Mouse (Mus musculus) liver, embryonic 14.5 days (tissue): Measurements from ENCODE around the gene Tspan13. TPM values are rescaled to one million over a fixed set of nuclear protein-coding genes. Genes with fewer than 3 reads are reported as not detected.

Experiments used
- ATAC-seq: fragments of 200-750 bp; cut with Nextera tagmentation; 2 replicates; pipeline ENCODE4 v1.8.0; 2017; ENCODE audit warnings: moderate number of reproducible peaks, mild to moderate bottlenecking, moderate library complexity; ENCODE audit not compliant: insufficient read depth
- DNase-seq, 3 experiments: peaks; one replicate each; pipeline ENCODE4 v3.0.0-alpha.2; 2012 to 2013; ENCODE audit warnings: low read depth in 3 of 3, low spot score in 3 of 3
- H3K27ac ChIP-seq: fragments of 300-500 bp; sonication (generic); 2 replicates; pipeline ENCODE4 v1.5.1; 2014; ENCODE audit warnings: moderate library complexity, mild to moderate bottlenecking, control low read depth, inconsistent platforms
- H3K27me3 ChIP-seq: fragments of 300-500 bp; sonication (generic); 2 replicates; pipeline ENCODE4 v1.6.1; 2014; ENCODE audit warnings: mild to moderate bottlenecking, low read length, moderate library complexity; ENCODE audit not compliant: control insufficient read depth, insufficient read depth
- H3K36me3 ChIP-seq: fragments of 300-500 bp; sonication (generic); replicated peaks from 2 replicates; pipeline ENCODE4 v1.6.1; 2014; ENCODE audit warnings: low read depth; ENCODE audit not compliant: control insufficient read depth, insufficient read depth
- H3K4me1 ChIP-seq, 2 experiments: fragments of 200-500 bp in 1 of 2; fragments of 300-500 bp in 1 of 2; sonication (generic) in 1 of 2; replicated peaks; 2 replicates each; pipeline ENCODE4 v1.6.1; 2012 to 2014; ENCODE audit warnings: antibody characterized with exemption in 1 of 2, inconsistent platforms in 1 of 2, low read length in 1 of 2; ENCODE audit not compliant: control insufficient read depth in 2 of 2, insufficient read depth in 2 of 2
- H3K4me2 ChIP-seq: fragments of 300-500 bp; sonication (generic); 2 replicates; pipeline ENCODE4 v1.6.1; 2014; ENCODE audit warnings: low read depth, mild to moderate bottlenecking, control low read depth, moderate library complexity
- H3K4me3 ChIP-seq, 2 experiments: fragments of 200-500 bp in 1 of 2; fragments of 300-500 bp in 1 of 2; sonication (generic) in 1 of 2; 2 replicates each; pipeline ENCODE4 v1.5.1; 2012 to 2014; ENCODE audit warnings: low read depth in 2 of 2, low read length in 2 of 2, mild to moderate bottlenecking in 2 of 2, control low read depth in 1 of 2, inconsistent platforms in 1 of 2, moderate library complexity in 1 of 2; ENCODE audit not compliant: insufficient read depth in 1 of 2
- H3K9ac ChIP-seq: fragments of 300-500 bp; sonication (generic); replicated peaks from 2 replicates; pipeline ENCODE4 v1.6.1; 2014; ENCODE audit warnings: mild to moderate bottlenecking, control low read depth, moderate library complexity
- H3K9me3 ChIP-seq: fragments of 300-500 bp; sonication (generic); 2 replicates; pipeline ENCODE4 v1.6.1; 2016; ENCODE audit warnings: low read length, mixed read lengths; ENCODE audit not compliant: control insufficient read depth
- CTCF ChIP-seq: IDR thresholded peaks from 2 replicates; pipeline ENCODE4 v1.5.1; 2016; ENCODE audit warnings: antibody characterized with exemption, low read depth, control low read depth
- EP300 ChIP-seq: IDR thresholded peaks from 2 replicates; pipeline ENCODE4 v1.6.1; 2016; ENCODE audit warnings: antibody characterized with exemption, low read depth
- WGBS: fragments of 180-500 bp; shearing (Covaris S2); extraction: QIAGEN DNeasy Blood & Tissue Kit; methylation state at CpG from one replicate; pipeline ENCODE4 v1.1.7; 2014; ENCODE audit not compliant: insufficient replicate concordance; 5-methylcytosine and 5-hydroxymethylcytosine counted together
- polyA plus RNA-seq, 2 experiments: library from polyadenylated mRNA; depleted of rRNA in 1 of 2; stranded (reverse) in 1 of 2; unstranded in 1 of 2; fragments of >200 nt; fragmentation: Nextera tagmentation in 1 of 2; extraction: Ambion mirVana in 1 of 2; gene quantifications; 2 replicates each; pipeline versions ENCODE4 v1.2.1 to v1.2.3; 2012 to 2014

Gene Tspan13
- polyA plus RNA-seq, 2 experiments, result 9.3 to 15.5 TPM

DNA sequence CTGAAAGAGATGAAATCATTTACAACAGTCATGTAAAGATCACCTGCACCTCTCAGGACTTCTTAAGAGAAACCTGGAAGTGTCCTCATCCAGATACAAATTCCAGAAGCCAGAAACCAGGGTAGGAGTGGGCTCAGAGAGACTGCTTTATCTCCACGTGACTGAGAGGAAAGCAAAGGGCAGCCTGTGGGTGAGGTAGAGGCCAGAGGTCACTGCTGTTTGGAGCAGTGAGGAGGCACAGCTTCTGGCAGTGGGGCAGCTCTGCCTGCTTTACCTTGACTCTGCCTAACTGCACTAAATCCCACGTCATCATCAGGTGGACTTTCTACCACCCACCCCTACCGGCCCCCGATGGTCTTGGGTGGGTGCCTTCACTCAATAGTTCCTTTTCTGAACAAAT, 37.6 kb downstream of the Tspan13 start:
- ATAC-seq (peak; percentile 50; the same call in 1 of the 2 replicates), DNase-seq (peak in 1 of 3 experiments; percentile 5)
- no peak for TF ChIP-seq CTCF
- no peak for TF ChIP-seq EP300
- H3K27ac ChIP-seq, result no peak overlapping the region
- no peak overlapping the region for H3K4me2 ChIP-seq
- H3K4me1 ChIP-seq, result peaks cover 0 to 13% of the 10 kb centered on the region in 2 experiments; a peak in 1 of 4 replicates
- no peaks in the 10 kb centered on the region for H3K9me3 ChIP-seq
- H3K27me3 ChIP-seq, result no peaks in the 10 kb centered on the region
- 57% methylated on average over 4 of the region's 4 CpGs for WGBS
- no peak overlapping the region for H3K4me3 ChIP-seq
- no peaks in the 10 kb centered on the region for H3K36me3 ChIP-seq
- H3K9ac ChIP-seq, result no peak overlapping the region

GRCm38 (mm10) chr12:35995799-35996198, 46.5 kb downstream of the Tspan13 start:
- no peak overlapping the region for H3K9ac ChIP-seq
- no peak overlapping the region for H3K4me3 ChIP-seq
- no peaks in the 10 kb centered on the region for H3K27me3 ChIP-seq
- no peaks in the 10 kb centered on the region for H3K9me3 ChIP-seq
- no peaks in the 10 kb centered on the region for H3K4me1 ChIP-seq
- no peaks in the 10 kb centered on the region for H3K36me3 ChIP-seq
- TF ChIP-seq CTCF (peak; percentile 48), EP300 (no peak)
- DNase-seq (peak in 2 of 3 experiments; percentile 5 to 26), ATAC-seq (no peak)
- no peak overlapping the region for H3K27ac ChIP-seq
- H3K4me2 ChIP-seq, result no peak overlapping the region
- 22% methylated on average over 5 of the region's 5 CpGs for WGBS

GRCm38 (mm10) chr12:35994098-35994497, 48.2 kb downstream of the Tspan13 start:
- Histone ChIP-seq H3K36me3 (no peaks in the 10 kb centered on the region), H3K4me3 (no peak overlapping the region), H3K27ac (no peak overlapping the region), H3K4me2 (no peak overlapping the region), H3K4me1 (no peaks in the 10 kb centered on the region), H3K9ac (no peak overlapping the region), H3K27me3 (no peaks in the 10 kb centered on the region), H3K9me3 (no peaks in the 10 kb centered on the region)
- ATAC-seq, result no peak
- TF ChIP-seq CTCF (no peak), EP300 (no peak)
- no peak for DNase-seq

- Histone ChIP-seq H3K4me3 (no peak overlapping the region), H3K4me1 (no peaks in the 10 kb centered on the region), H3K9me3 (no peaks in the 10 kb centered on the region), H3K27ac (no peak overlapping the region), H3K27me3 (no peaks in the 10 kb centered on the region), H3K4me2 (no peak overlapping the region), H3K36me3 (no peaks in the 10 kb centered on the region), H3K9ac (no peak overlapping the region)
- WGBS, result 45% methylated on average over 3 of the region's 3 CpGs
- ATAC-seq, result no peak
- no peak for TF ChIP-seq EP300
- TF ChIP-seq CTCF, result no peak
- DNase-seq, result no peak
Measured at GRCm38 (mm10) chr12:35993583-35993982, 48.7 kb downstream of the Tspan13 start.

DNA sequence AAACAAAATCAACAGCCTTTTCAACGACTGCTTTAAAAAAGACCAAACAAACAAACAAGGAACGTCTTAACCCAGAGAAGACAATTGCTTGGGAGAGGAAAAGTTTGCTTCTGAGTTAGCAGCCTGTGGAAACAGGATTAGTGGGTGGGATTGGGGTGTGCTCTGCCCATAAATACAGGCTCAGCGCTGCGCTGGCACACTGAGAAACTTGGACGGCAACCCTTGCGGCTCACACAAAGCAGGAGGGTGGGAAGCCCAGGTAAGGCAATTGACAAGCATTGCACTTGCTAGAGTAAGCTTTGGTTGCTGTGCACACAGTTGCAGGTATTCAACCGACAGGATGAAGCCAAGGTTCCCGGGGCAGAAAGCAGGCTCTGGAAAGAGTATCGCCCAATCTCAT, 49.6 kb downstream of the Tspan13 start, which contains the start of gene Agr2:
Gene Agr2, plus strand, starts transcription at position 197 of the 400 bp plus-strand sequence.
- ATAC-seq, result no peak
- no peak for TF ChIP-seq CTCF
- no peak within 1 kb of the TSS for H3K4me2 ChIP-seq

More for the DNA sequence above, 49.6 kb downstream of the Tspan13 start, which contains the start of gene Agr2:
- H3K9me3 ChIP-seq, result no peaks in the 10 kb centered on the region
- H3K27me3 ChIP-seq, result no peaks in the 10 kb centered on the region
- H3K27ac ChIP-seq, result no peak within 1 kb of the TSS
- no peak within 1 kb of the TSS for H3K9ac ChIP-seq
- H3K36me3 ChIP-seq, result no peaks in the 10 kb centered on the region
- no peak for DNase-seq
- H3K4me3 ChIP-seq, result no peak within 1 kb of the TSS
- H3K4me1 ChIP-seq, result no peaks in the 10 kb centered on the region
- WGBS, result 55% methylated on average over 9 of the region's 9 CpGs
